Mouse (Mus musculus) intestine, postnatal 0 days (tissue): ENCODE measurements at regions not wholly inside any gene's neighbourhood (a gene's known extent, or its start where the extent isn't known, plus 50 kb on each side); places are given as distances from the start of the nearest gene placed in this dataset.

Source experiments
- ATAC-seq: fragments of 200-750 bp; cut with Nextera tagmentation; 2 replicates; pipeline ENCODE4 v1.8.0; 2017; ENCODE audit warnings: mild to moderate bottlenecking, moderate TSS enrichment, moderate library complexity
- H3K27ac ChIP-seq: fragments of 300-500 bp; sonication (generic); 2 replicates; pipeline ENCODE4 v1.5.1; 2014; ENCODE audit warnings: mild to moderate bottlenecking, low read depth, low read length, moderate library complexity
- H3K27me3 ChIP-seq: fragments of 300-500 bp; sonication (generic); replicated peaks from 2 replicates; pipeline ENCODE4 v1.6.1; 2014; ENCODE audit warnings: low read length, mixed read lengths; ENCODE audit not compliant: control insufficient read depth, insufficient read depth
- H3K36me3 ChIP-seq: fragments of 300-500 bp; sonication (generic); 2 replicates; pipeline ENCODE4 v1.6.1; 2014; ENCODE audit warnings: mild to moderate bottlenecking, moderate library complexity; ENCODE audit not compliant: control insufficient read depth, insufficient read depth
- H3K4me1 ChIP-seq: fragments of 300-500 bp; sonication (generic); replicated peaks from 2 replicates; pipeline ENCODE4 v1.6.1; 2014; ENCODE audit warnings: antibody characterized with exemption, low read length, mixed read lengths; ENCODE audit not compliant: control insufficient read depth, insufficient read depth
- H3K4me2 ChIP-seq: fragments of 300-500 bp; sonication (generic); replicated peaks from 2 replicates; pipeline ENCODE4 v1.6.1; 2014; ENCODE audit warnings: low read depth, mild to moderate bottlenecking, moderate library complexity
- H3K4me3 ChIP-seq: fragments of 300-500 bp; sonication (generic); 2 replicates; pipeline ENCODE4 v1.5.1; 2014; ENCODE audit warnings: low read depth, low read length
- H3K9ac ChIP-seq: fragments of 300-500 bp; sonication (generic); 2 replicates; pipeline ENCODE4 v1.6.1; 2014; ENCODE audit warnings: mild to moderate bottlenecking, low read depth, low read length
- H3K9me3 ChIP-seq: fragments of 300-500 bp; sonication (generic); 2 replicates; pipeline ENCODE4 v1.6.1; 2016; ENCODE audit warnings: mixed run types; ENCODE audit not compliant: control insufficient read depth
- CTCF ChIP-seq: sonication (generic); IDR thresholded peaks from 2 replicates; pipeline ENCODE4 v1.5.1; 2016; ENCODE audit warnings: low read depth, mild to moderate bottlenecking, control low read depth, antibody characterized with exemption, moderate library complexity
- WGBS: fragments of 180-500 bp; shearing (Covaris S2); extraction: QIAGEN DNeasy Blood & Tissue Kit; methylation state at CpG from one replicate; pipeline ENCODE4 v1.1.7; 2014; 5-methylcytosine and 5-hydroxymethylcytosine counted together

DNA sequence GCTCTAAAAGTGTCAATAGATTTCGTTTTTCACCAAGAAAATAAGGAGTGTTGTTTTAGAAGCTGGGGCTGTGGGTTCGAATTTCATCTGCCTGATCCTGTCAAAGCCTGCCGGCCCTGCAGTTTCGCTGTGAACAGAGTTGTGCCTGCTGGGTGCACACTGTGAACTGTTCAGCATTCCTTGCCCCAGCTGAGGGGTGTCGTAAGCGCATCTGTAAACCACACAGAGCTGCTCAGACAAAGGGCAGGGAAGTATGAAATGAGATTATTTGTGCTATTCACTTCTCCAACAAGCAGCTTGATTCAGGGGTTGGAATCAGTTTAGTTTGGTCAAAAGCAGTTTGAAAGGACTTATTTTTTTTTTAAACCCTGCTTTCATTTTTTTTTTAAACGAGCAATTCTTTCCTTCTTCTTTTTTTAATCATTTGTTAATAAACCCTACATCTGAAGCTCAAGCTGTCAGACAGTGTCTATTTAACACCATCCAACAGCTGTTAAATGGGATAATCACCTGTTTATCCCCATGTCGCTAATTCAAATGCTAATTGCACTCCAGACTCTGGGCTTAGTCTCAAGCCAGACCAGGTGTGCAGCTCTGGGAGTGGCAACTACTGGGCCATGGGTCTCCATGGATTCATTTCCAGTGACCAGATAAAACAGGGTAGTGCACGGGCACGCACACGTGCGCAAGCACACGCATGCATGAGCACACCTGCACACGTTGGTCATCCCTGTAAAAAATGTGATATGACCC lies 172.2 kb downstream of the Ly86 start:
- H3K27ac ChIP-seq, result no peak overlapping the region
- 60% methylated on average over 14 of the region's 14 CpGs for WGBS
- H3K4me1 ChIP-seq, result 0 out of 2 replicates have a peak, but pooled peaks cover 5% of the 10 kb centered on the region
- no peak for TF ChIP-seq CTCF
- no peak overlapping the region for H3K4me3 ChIP-seq
- no peak overlapping the region for H3K9ac ChIP-seq
- H3K4me2 ChIP-seq, result no peak overlapping the region
- no peaks in the 10 kb centered on the region for H3K36me3 ChIP-seq
- ATAC-seq, result no peak
- H3K9me3 ChIP-seq, result no peaks in the 10 kb centered on the region
- H3K27me3 ChIP-seq, result no peaks in the 10 kb centered on the region

DNA sequence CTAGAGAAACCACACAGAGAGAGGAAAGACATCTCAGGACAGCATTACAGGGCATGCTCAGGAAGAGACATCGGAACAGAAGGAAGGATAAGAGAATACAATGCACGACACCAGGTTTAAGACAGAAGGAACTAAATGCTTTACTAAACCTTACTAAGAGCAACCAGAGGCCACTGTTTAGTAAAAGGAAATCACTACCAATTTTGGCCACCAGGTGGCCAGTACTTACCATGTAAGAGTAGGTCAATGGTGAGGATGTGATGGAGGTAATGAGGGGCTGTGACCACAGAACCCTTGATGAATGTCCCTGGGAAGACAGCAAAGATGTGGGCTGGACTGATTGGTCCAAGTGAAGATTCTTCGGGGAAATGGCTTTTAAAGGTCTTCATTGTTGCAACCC lies 174.9 kb downstream of the Ly86 start:
- Histone ChIP-seq H3K9ac (no peak overlapping the region), H3K9me3 (no peaks in the 10 kb centered on the region), H3K36me3 (no peaks in the 10 kb centered on the region), H3K27me3 (no peaks in the 10 kb centered on the region), H3K4me3 (no peak overlapping the region), H3K27ac (no peak overlapping the region), H3K4me2 (no peak overlapping the region), H3K4me1 (no peaks in the 10 kb centered on the region)
- TF ChIP-seq CTCF, result peak; percentile 65
- 81% methylated on average over 3 of the region's 3 CpGs for WGBS
- no peak for ATAC-seq

GRCm38 (mm10) chr13:37525097-37525726 lies 180.2 kb downstream of the Ly86 start:
- no peaks in the 10 kb centered on the region for H3K36me3 ChIP-seq
- H3K4me2 ChIP-seq, result no peak overlapping the region; the same call in 1 of the 2 replicates
- no peak for TF ChIP-seq CTCF
- no peaks in the 10 kb centered on the region for H3K4me1 ChIP-seq
- H3K27me3 ChIP-seq, result no peaks in the 10 kb centered on the region
- no peak overlapping the region for H3K9ac ChIP-seq
- no peaks in the 10 kb centered on the region for H3K9me3 ChIP-seq
- H3K27ac ChIP-seq, result no peak overlapping the region
- 47% methylated on average over 15 of the region's 15 CpGs for WGBS
- H3K4me3 ChIP-seq, result no peak overlapping the region
- peak; percentile 87 for ATAC-seq

GRCm38 (mm10) chr13:37526102-37526501 lies 181.1 kb downstream of the Ly86 start:
- 77% methylated on average over 8 of the region's 8 CpGs for WGBS
- H3K4me1 ChIP-seq, result no peaks in the 10 kb centered on the region
- no peaks in the 10 kb centered on the region for H3K9me3 ChIP-seq
- H3K36me3 ChIP-seq, result no peaks in the 10 kb centered on the region
- no peak overlapping the region for H3K27ac ChIP-seq
- no peaks in the 10 kb centered on the region for H3K27me3 ChIP-seq
- no peak overlapping the region for H3K9ac ChIP-seq
- H3K4me3 ChIP-seq, result no peak overlapping the region
- no peak for TF ChIP-seq CTCF
- no peak; the same call in 1 of the 2 replicates for ATAC-seq
- no peak overlapping the region for H3K4me2 ChIP-seq

- no peaks in the 10 kb centered on the region for H3K4me1 ChIP-seq
- no peak overlapping the region for H3K27ac ChIP-seq
- H3K36me3 ChIP-seq, result no peaks in the 10 kb centered on the region
- no peaks in the 10 kb centered on the region for H3K27me3 ChIP-seq
- ATAC-seq, result no peak
- no peaks in the 10 kb centered on the region for H3K9me3 ChIP-seq
- WGBS, result 56% methylated on average over 9 of the region's 9 CpGs
- no peak overlapping the region for H3K4me2 ChIP-seq
- no peak overlapping the region for H3K4me3 ChIP-seq
- TF ChIP-seq CTCF, result no peak
- no peak overlapping the region for H3K9ac ChIP-seq
Observed at GRCm38 (mm10) chr13:37528380-37528779, 183.4 kb downstream of the Ly86 start.

GRCm38 (mm10) chr13:37528876-37529275 lies 183.9 kb downstream of the Ly86 start:
- no peak overlapping the region for H3K4me3 ChIP-seq

More at GRCm38 (mm10) chr13:37528876-37529275, 183.9 kb downstream of the Ly86 start:
- H3K27me3 ChIP-seq, result no peaks in the 10 kb centered on the region
- no peaks in the 10 kb centered on the region for H3K9me3 ChIP-seq
- no peak for TF ChIP-seq CTCF
- no peaks in the 10 kb centered on the region for H3K4me1 ChIP-seq
- no peak overlapping the region for H3K27ac ChIP-seq
- no peaks in the 10 kb centered on the region for H3K36me3 ChIP-seq
- no peak for ATAC-seq
- no peak overlapping the region for H3K9ac ChIP-seq
- WGBS, result 72% methylated on average over 7 of the region's 7 CpGs
- H3K4me2 ChIP-seq, result no peak overlapping the region
